Mouse (Mus musculus) embryonic facial prominence, embryonic 13.5 days (tissue): ENCODE results near the gene Synj2. TPM values are rescaled to one million over a fixed set of nuclear protein-coding genes. Genes with fewer than 3 reads are reported as not detected.

Experiments used
- ATAC-seq: fragments of 200-750 bp; cut with Nextera tagmentation; 2 replicates; pipeline ENCODE4 v1.8.0; 2017; ENCODE audit warnings: low read depth; ENCODE audit not compliant: insufficient number of reproducible peaks, insufficient read depth, low FRiP score, low TSS enrichment
- H3K27ac ChIP-seq: fragments of 300-500 bp; sonication (generic); 2 replicates; pipeline ENCODE4 v1.5.1; 2015; ENCODE audit warnings: moderate library complexity, mild to moderate bottlenecking, inconsistent platforms
- H3K27me3 ChIP-seq: fragments of 300-500 bp; sonication (generic); 2 replicates; pipeline ENCODE4 v1.6.1; 2015; ENCODE audit warnings: mild to moderate bottlenecking, inconsistent platforms
- H3K36me3 ChIP-seq: fragments of 300-500 bp; sonication (generic); 2 replicates; pipeline ENCODE4 v1.6.1; 2015; ENCODE audit warnings: mild to moderate bottlenecking, inconsistent platforms
- H3K4me1 ChIP-seq: fragments of 300-500 bp; sonication (generic); 2 replicates; pipeline ENCODE4 v1.6.1; 2015; ENCODE audit warnings: inconsistent platforms
- H3K4me2 ChIP-seq: fragments of 300-500 bp; sonication (generic); 2 replicates; pipeline ENCODE4 v1.6.1; 2015; ENCODE audit warnings: moderate library complexity, mild to moderate bottlenecking, inconsistent platforms
- H3K4me3 ChIP-seq: fragments of 300-500 bp; sonication (generic); 2 replicates; pipeline ENCODE4 v1.5.1; 2015; ENCODE audit warnings: mild to moderate bottlenecking, inconsistent platforms
- H3K9ac ChIP-seq: fragments of 300-500 bp; sonication (generic); 2 replicates; pipeline ENCODE4 v1.6.1; 2015; ENCODE audit warnings: mild to moderate bottlenecking, inconsistent platforms
- H3K9me3 ChIP-seq: fragments of 300-500 bp; sonication (generic); 2 replicates; pipeline ENCODE4 v1.6.1; 2016; ENCODE audit warnings: inconsistent platforms
- WGBS: fragments of 180-500 bp; shearing (Covaris S2); methylation state at CpG from one replicate; pipeline ENCODE4 v1.1.7; 2015; ENCODE audit warnings: mixed read lengths; 5-methylcytosine and 5-hydroxymethylcytosine counted together
- polyA plus RNA-seq: library from polyadenylated mRNA; unstranded; fragments of >200 nt; fragmentation: Nextera tagmentation; extraction: Ambion mirVana; gene quantifications from 2 replicates; pipeline ENCODE4 v1.2.1, GENCODE M21; 2015

Synj2 gene
- polyA plus RNA-seq, 1 experiment from 2014 or later = 2.9 TPM

- Histone ChIP-seq H3K9ac (no peak overlapping the region), H3K9me3 (no peaks in the 10 kb centered on the region), H3K4me1 (peaks cover 12% of the 10 kb centered on the region), H3K4me2 (peak overlapping the region; percentile 2; the same call in 1 of the 2 replicates), H3K27me3 (no peaks in the 10 kb centered on the region), H3K4me3 (no peak overlapping the region), H3K36me3 (no peaks in the 10 kb centered on the region), H3K27ac (peak overlapping the region; percentile 33; the same call in 1 of the 2 replicates)
- ATAC-seq = 0 out of 2 replicates have a peak, but pooled peaks have one; percentile 37
- 59% methylated on average over 7 of the region's 7 CpGs for WGBS
Measured at GRCm38 (mm10) chr17:5959096-5959495, 18.0 kb downstream of the Synj2 start.

GRCm38 (mm10) chr17:5959802-5960201, 18.7 kb downstream of the Synj2 start:
- Histone ChIP-seq H3K4me3 (no peak overlapping the region), H3K4me2 (no peak overlapping the region)

GRCm38 (mm10) chr17:5963766-5964165, 22.7 kb downstream of the Synj2 start:
- H3K9ac ChIP-seq = no peak overlapping the region
- no peaks in the 10 kb centered on the region for H3K36me3 ChIP-seq
- no peaks in the 10 kb centered on the region for H3K27me3 ChIP-seq
- peaks cover 12% of the 10 kb centered on the region for H3K4me1 ChIP-seq
- H3K4me2 ChIP-seq = no peak overlapping the region
- no peaks in the 10 kb centered on the region for H3K9me3 ChIP-seq
- ATAC-seq = no peak
- H3K4me3 ChIP-seq = no peak overlapping the region
- H3K27ac ChIP-seq = no peak overlapping the region
- WGBS = 86% methylated on average over 8 of the region's 8 CpGs

More at GRCm38 (mm10) chr17:5959802-5960201, 18.7 kb downstream of the Synj2 start:
- ATAC-seq = no peak
- H3K9ac ChIP-seq = no peak overlapping the region
- no peaks in the 10 kb centered on the region for H3K9me3 ChIP-seq
- WGBS = 45% methylated on average over 9 of the region's 9 CpGs
- no peaks in the 10 kb centered on the region for H3K27me3 ChIP-seq
- H3K4me1 ChIP-seq = peaks cover 12% of the 10 kb centered on the region
- H3K36me3 ChIP-seq = no peaks in the 10 kb centered on the region
- H3K27ac ChIP-seq = peak overlapping the region; percentile 29; the same call in 1 of the 2 replicates

- H3K27ac ChIP-seq = no peak overlapping the region
Measured at GRCm38 (mm10) chr17:5965084-5965781, 24.2 kb downstream of the Synj2 start.

GRCm38 (mm10) chr17:5966706-5967105, 25.6 kb downstream of the Synj2 start:
- no peak for ATAC-seq
- H3K4me2 ChIP-seq = no peak overlapping the region
- H3K27ac ChIP-seq = no peak overlapping the region
- no peaks in the 10 kb centered on the region for H3K9me3 ChIP-seq
- no peaks in the 10 kb centered on the region for H3K4me1 ChIP-seq
- no peak overlapping the region for H3K9ac ChIP-seq
- H3K4me3 ChIP-seq = no peak overlapping the region
- WGBS = 83% methylated on average over 5 of the region's 5 CpGs
- no peaks in the 10 kb centered on the region for H3K36me3 ChIP-seq
- no peaks in the 10 kb centered on the region for H3K27me3 ChIP-seq

More at GRCm38 (mm10) chr17:5965084-5965781, 24.2 kb downstream of the Synj2 start:
- Histone ChIP-seq H3K4me3 (no peak overlapping the region), H3K36me3 (no peaks in the 10 kb centered on the region), H3K27me3 (no peaks in the 10 kb centered on the region), H3K9me3 (no peaks in the 10 kb centered on the region), H3K4me1 (peaks cover under 1% of the 10 kb centered on the region), H3K9ac (no peak overlapping the region), H3K4me2 (no peak overlapping the region)
- 36% methylated on average over 9 of the region's 9 CpGs for WGBS
- ATAC-seq = no peak

- 65% methylated on average over 6 of the region's 6 CpGs for WGBS
- Histone ChIP-seq H3K4me1 (no peaks in the 10 kb centered on the region), H3K9ac (no peak overlapping the region), H3K4me2 (no peak overlapping the region), H3K9me3 (no peaks in the 10 kb centered on the region), H3K27me3 (no peaks in the 10 kb centered on the region), H3K36me3 (no peaks in the 10 kb centered on the region), H3K27ac (no peak overlapping the region), H3K4me3 (no peak overlapping the region)
- no peak for ATAC-seq
Measured at GRCm38 (mm10) chr17:5968562-5968961, 27.5 kb downstream of the Synj2 start.

GRCm38 (mm10) chr17:5969246-5969645, 28.2 kb downstream of the Synj2 start:
- ATAC-seq = no peak
- Histone ChIP-seq H3K4me2 (no peak overlapping the region), H3K27ac (no peak overlapping the region), H3K4me1 (no peaks in the 10 kb centered on the region), H3K36me3 (no peaks in the 10 kb centered on the region), H3K9me3 (no peaks in the 10 kb centered on the region), H3K27me3 (no peaks in the 10 kb centered on the region), H3K9ac (no peak overlapping the region), H3K4me3 (no peak overlapping the region)
- 86% methylated on average over 3 of the region's 3 CpGs for WGBS

- no peak overlapping the region for H3K27ac ChIP-seq
- H3K4me2 ChIP-seq = no peak overlapping the region
- no peak overlapping the region for H3K9ac ChIP-seq
- ATAC-seq = no peak
- H3K9me3 ChIP-seq = no peaks in the 10 kb centered on the region
- H3K4me1 ChIP-seq = peaks cover 4% of the 10 kb centered on the region
- 81% methylated on average over 5 of the region's 5 CpGs for WGBS
- no peak overlapping the region for H3K4me3 ChIP-seq
- no peaks in the 10 kb centered on the region for H3K36me3 ChIP-seq
- no peaks in the 10 kb centered on the region for H3K27me3 ChIP-seq
Measured at GRCm38 (mm10) chr17:5970298-5970821, 29.3 kb downstream of the Synj2 start.

GRCm38 (mm10) chr17:5973536-5973935, 32.5 kb downstream of the Synj2 start:
- H3K27me3 ChIP-seq = no peaks in the 10 kb centered on the region
- no peaks in the 10 kb centered on the region for H3K36me3 ChIP-seq
- H3K4me1 ChIP-seq = peaks cover 34% of the 10 kb centered on the region
- H3K27ac ChIP-seq = no peak overlapping the region
- H3K4me3 ChIP-seq = no peak overlapping the region
- no peaks in the 10 kb centered on the region for H3K9me3 ChIP-seq
- H3K4me2 ChIP-seq = no peak overlapping the region
- H3K9ac ChIP-seq = no peak overlapping the region
- WGBS = 70% methylated on average over 8 of the region's 8 CpGs
- no peak for ATAC-seq

- Histone ChIP-seq H3K4me2 (peak overlapping the region; percentile 42), H3K9ac (peak overlapping the region; percentile 4; the same call in 1 of the 2 replicates), H3K27ac (no peak overlapping the region), H3K9me3 (no peaks in the 10 kb centered on the region), H3K27me3 (no peaks in the 10 kb centered on the region), H3K4me1 (peaks cover 35% of the 10 kb centered on the region), H3K4me3 (peak overlapping the region; percentile 4; the same call in 1 of the 2 replicates), H3K36me3 (no peaks in the 10 kb centered on the region)
- ATAC-seq = no peak
- 36% methylated on average over 23 of the region's 23 CpGs for WGBS
Measured at GRCm38 (mm10) chr17:5975099-5975977, 34.3 kb downstream of the Synj2 start.

GRCm38 (mm10) chr17:5976221-5977055, 35.4 kb downstream of the Synj2 start:
- peak overlapping the region; percentile 75 for H3K27ac ChIP-seq
- 56% methylated on average over 20 of the region's 20 CpGs for WGBS
- H3K27me3 ChIP-seq = no peaks in the 10 kb centered on the region
- H3K36me3 ChIP-seq = no peaks in the 10 kb centered on the region
- peaks cover 35% of the 10 kb centered on the region for H3K4me1 ChIP-seq
- H3K9ac ChIP-seq = no peak overlapping the region
- H3K9me3 ChIP-seq = no peaks in the 10 kb centered on the region
- no peak overlapping the region for H3K4me3 ChIP-seq
- no peak for ATAC-seq
- peak overlapping the region; percentile 42 for H3K4me2 ChIP-seq
